ENCODE assay signal across 9 mouse cellular contexts in the genomic region with DNA sequence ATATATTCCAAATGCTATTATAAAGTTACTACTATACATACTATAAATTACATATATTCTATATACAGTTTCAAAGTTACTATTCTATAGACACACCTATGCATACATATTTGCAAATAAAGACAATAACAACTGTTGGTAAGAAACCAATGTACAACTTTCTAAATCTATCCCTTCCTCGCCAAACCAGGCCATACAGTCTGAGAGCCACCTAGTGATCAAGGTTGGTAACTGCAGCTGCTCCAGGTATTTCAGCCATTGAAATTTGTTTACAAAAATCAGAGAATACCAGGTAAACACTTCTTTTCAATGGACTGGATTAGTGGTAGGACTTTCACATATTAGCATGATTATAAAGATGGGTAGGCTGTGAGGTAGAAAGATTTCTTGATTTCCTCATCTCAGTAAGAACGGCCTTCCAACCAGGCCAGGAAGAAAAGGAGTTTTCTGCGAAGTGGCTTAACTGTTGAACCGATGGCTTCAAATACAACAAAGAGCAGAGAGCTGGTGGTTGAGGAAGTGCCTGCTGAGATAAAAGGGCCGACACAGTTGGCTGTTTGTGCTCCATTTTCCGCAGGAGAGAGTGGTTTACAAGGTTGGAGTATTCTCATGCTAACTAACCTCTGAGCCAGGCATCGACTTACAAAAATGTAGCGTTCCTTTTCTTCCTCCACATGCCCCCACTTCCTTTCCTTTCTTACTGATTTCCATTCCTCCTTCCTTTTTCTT. TPM values are rescaled to one million over a fixed set of nuclear protein-coding genes. Genes with fewer than 3 reads are reported as not detected.
DNase-seq lines count a peak whose midpoint lies in the region; ATAC-seq and TF ChIP-seq lines count a peak whose summit lies in the region.
"Had no signal": no experiment of that assay in that cellular context is flagged by ENCODE, and none has a peak within 500 bp of the region (broad histone marks: within the 10 kb centered on the region; RNA-seq: fewer than 3 reads in every experiment).

No protein-coding gene starts in this region.

- no peak overlapping the region for H3K9ac ChIP-seq in forebrain, embryonic 14.5 days (ENCODE audit: low read length)
- no peak overlapping the region for H3K9ac ChIP-seq in neural tube, embryonic 14.5 days (replicated peaks; ENCODE audit: low read depth, low read length)

- WGBS in spleen, adult 2 months: 45% methylated on average over 8 of the region's 8 CpGs
- WGBS in forebrain, embryonic 14.5 days: 1% methylated on average over 8 of the region's 8 CpGs
- 2% methylated on average over 8 of the region's 8 CpGs for WGBS in neural tube, embryonic 14.5 days

- ATAC-seq in forebrain, embryonic 14.5 days: 0 out of 2 replicates have a peak, but pooled peaks have one; percentile 37
- ATAC-seq in neural tube, embryonic 14.5 days (ENCODE audit: low read depth): peak; percentile 56; the same call in 1 of the 2 replicates

- TF ChIP-seq CTCF in spleen, adult 2 months (IDR thresholded peaks at IDR 0.05; ENCODE audit: extremely low read depth, insufficient read depth, insufficient read length, insufficient replicate concordance): peak; percentile 42; the same call in 1 of the 2 replicates

- no peak for TF ChIP-seq POLR2A in spleen, adult 2 months (IDR thresholded peaks at IDR 0.05; ENCODE audit: low read depth, low read length)

- no peaks in the 10 kb centered on the region for H3K27me3 ChIP-seq in spleen, adult 2 months (ENCODE audit: control insufficient read depth, insufficient read depth, low read length)
- no peaks in the 10 kb centered on the region for H3K27me3 ChIP-seq in forebrain, embryonic 14.5 days (replicated peaks; ENCODE audit: control insufficient read depth, insufficient read depth, low read length)
- no peaks in the 10 kb centered on the region for H3K27me3 ChIP-seq in neural tube, embryonic 14.5 days (ENCODE audit: control insufficient read depth, insufficient read depth, low read length)

- DNase-seq in adrenal gland, postnatal 10 days: peak; percentile 62
- no peak for DNase-seq in adrenal gland, postnatal 4 days (ENCODE audit: low spot score in 2 of 2)
- peak in 1 of 2 experiments; percentile 21 for DNase-seq in spleen, adult 2 months (ENCODE audit: low read depth in 1 of 2, low spot score in 2 of 2)
- no peak for DNase-seq in spleen, adult 12 weeks (ENCODE audit: low spot score)
- peak; percentile 63 for DNase-seq in forebrain, embryonic 14.5 days (ENCODE audit: low spot score)
- peak; percentile 53 for DNase-seq in kidney, postnatal 14 days
- no peak for DNase-seq in layer of hippocampus, adult 9-11 months

- no peak overlapping the region for H3K27ac ChIP-seq in spleen, adult 2 months (ENCODE audit: insufficient read depth, low read length)
- H3K27ac ChIP-seq in forebrain, embryonic 14.5 days (ENCODE audit: low read depth, low read length): no peak overlapping the region
- H3K27ac ChIP-seq in neural tube, embryonic 14.5 days (ENCODE audit: low read depth, low read length): no peak overlapping the region

- H3K4me3 ChIP-seq in spleen, adult 2 months (ENCODE audit: extremely low read depth, insufficient read depth, insufficient read length): no peak overlapping the region
- no peak overlapping the region for H3K4me3 ChIP-seq in forebrain, embryonic 14.5 days (ENCODE audit: low read depth, low read length)
- H3K4me3 ChIP-seq in neural tube, embryonic 14.5 days (ENCODE audit: low read depth, low read length): no peak overlapping the region

- H3K36me3 ChIP-seq in spleen, adult 2 months (ENCODE audit: control insufficient read depth, insufficient read depth, low read length): no peaks in the 10 kb centered on the region
- no peaks in the 10 kb centered on the region for H3K36me3 ChIP-seq in forebrain, embryonic 14.5 days (ENCODE audit: control insufficient read depth, insufficient read depth, low read length)
- H3K36me3 ChIP-seq in neural tube, embryonic 14.5 days (ENCODE audit: control insufficient read depth, insufficient read depth, low read length): no peaks in the 10 kb centered on the region

- H3K4me1 ChIP-seq in spleen, adult 2 months (ENCODE audit: control insufficient read depth, insufficient read depth, insufficient read length): no peaks in the 10 kb centered on the region
- no peaks in the 10 kb centered on the region for H3K4me1 ChIP-seq in forebrain, embryonic 14.5 days (ENCODE audit: control insufficient read depth, insufficient read depth, low read length)
- no peaks in the 10 kb centered on the region for H3K4me1 ChIP-seq in neural tube, embryonic 14.5 days (ENCODE audit: control insufficient read depth, insufficient read depth, low read length)

- no peaks in the 10 kb centered on the region for H3K9me3 ChIP-seq in forebrain, embryonic 14.5 days (replicated peaks; ENCODE audit: control insufficient read depth, low read length)
- H3K9me3 ChIP-seq in neural tube, embryonic 14.5 days (ENCODE audit: control insufficient read depth, low read length): no peaks in the 10 kb centered on the region

- no peak overlapping the region for H3K4me2 ChIP-seq in forebrain, embryonic 14.5 days (ENCODE audit: low read length)
- peak overlapping the region; percentile 19; the same call in 1 of the 2 replicates for H3K4me2 ChIP-seq in neural tube, embryonic 14.5 days (ENCODE audit: low read depth, low read length)

RNA-seq across cellular contexts. Expression of gene Epha1, which starts 7.5 kb away (rescaled TPM):
- total RNA-seq in adrenal gland, postnatal 10 days (2021): 1 to 10 TPM; 2.8 to 8.6 TPM
- 1 to 10 TPM; 3.2 to 4.9 TPM for total RNA-seq in adrenal gland, postnatal 4 days (2021)
- 0.18 and 0.19 TPM in 2 replicates for polyA plus RNA-seq in spleen, adult 2 months (2012; rRNA removed)
- 0.05 and 0.07 TPM in 2 replicates for polyA plus RNA-seq in forebrain, embryonic 14.5 days (2014; fragmentation: Nextera tagmentation; extraction: Ambion mirVana)
- polyA plus RNA-seq in neural tube, embryonic 14.5 days (2014; fragmentation: Nextera tagmentation; extraction: Ambion mirVana): 0.15 and 0.33 TPM in 2 replicates

RNA-seq across cellular contexts. Expression of gene Tas2r143, which starts 19.5 kb away (rescaled TPM):
- total RNA-seq in adrenal gland, postnatal 10 days (2021): 1 to 10 TPM; 1.0 to 1.9 TPM
- total RNA-seq in adrenal gland, postnatal 4 days (2021): 1 to 10 TPM; 2.7 TPM
- 0.13 and 0.69 TPM in 2 replicates for polyA plus RNA-seq in spleen, adult 2 months (2012; rRNA removed)
- not detected in 2 replicates for polyA plus RNA-seq in forebrain, embryonic 14.5 days (2014; fragmentation: Nextera tagmentation; extraction: Ambion mirVana)
- not detected in 2 replicates for polyA plus RNA-seq in neural tube, embryonic 14.5 days (2014; fragmentation: Nextera tagmentation; extraction: Ambion mirVana)
- polyA plus RNA-seq: small intestine, adult 2 months had no signal

RNA-seq across cellular contexts. Expression of gene Tas2r135, which starts 24.7 kb away (rescaled TPM):
- total RNA-seq in adrenal gland, postnatal 10 days (2021): 1 to 10 TPM in 1 of 2 experiments, under 1 TPM in 1; 0.99 to 2.0 TPM
- 1 to 10 TPM; 1.2 to 1.8 TPM for total RNA-seq in adrenal gland, postnatal 4 days (2021)
- polyA plus RNA-seq in spleen, adult 2 months (2012; rRNA removed): 0.07 and 0.13 TPM in 2 replicates
- polyA plus RNA-seq in forebrain, embryonic 14.5 days (2014; fragmentation: Nextera tagmentation; extraction: Ambion mirVana): not detected in 2 replicates
- polyA plus RNA-seq in neural tube, embryonic 14.5 days (2014; fragmentation: Nextera tagmentation; extraction: Ambion mirVana): not detected in 2 replicates
- polyA plus RNA-seq: small intestine, adult 2 months had no signal

RNA-seq across cellular contexts. Expression of gene Zyx, which starts 31.1 kb away (rescaled TPM):
- total RNA-seq in adrenal gland, postnatal 10 days (2021): 100 to 1,000 TPM in 1 of 2 experiments, 10 to 100 TPM in 1; 73.1 to 112 TPM
- total RNA-seq in adrenal gland, postnatal 4 days (2021): 100 to 1,000 TPM; 106 to 111 TPM
- polyA plus RNA-seq in spleen, adult 2 months (2012; rRNA removed): 184 and 228 TPM in 2 replicates
- 34.8 and 41.0 TPM in 2 replicates for polyA plus RNA-seq in forebrain, embryonic 14.5 days (2014; fragmentation: Nextera tagmentation; extraction: Ambion mirVana)
- polyA plus RNA-seq in neural tube, embryonic 14.5 days (2014; fragmentation: Nextera tagmentation; extraction: Ambion mirVana): 52.7 and 62.4 TPM in 2 replicates

RNA-seq across cellular contexts. Expression of gene Tas2r126, which starts 53.8 kb away (rescaled TPM):
- 1 to 10 TPM in 1 of 2 experiments, under 1 TPM in 1; 0.48 to 1.3 TPM for total RNA-seq in adrenal gland, postnatal 10 days (2021)
- 1 to 10 TPM in 1 of 2 experiments, under 1 TPM in 1; 0.98 to 1.1 TPM for total RNA-seq in adrenal gland, postnatal 4 days (2021)
- 0.09 TPM in 1 of 2 replicates, not detected in the other for polyA plus RNA-seq in spleen, adult 2 months (2012; rRNA removed)
- polyA plus RNA-seq in forebrain, embryonic 14.5 days (2014; fragmentation: Nextera tagmentation; extraction: Ambion mirVana): not detected in 2 replicates
- polyA plus RNA-seq in neural tube, embryonic 14.5 days (2014; fragmentation: Nextera tagmentation; extraction: Ambion mirVana): not detected in 2 replicates
- polyA plus RNA-seq: small intestine, adult 2 months had no signal

Comparison
In these comparisons a context has a peak if more than half of its experiments do, and no peak if none do; other contexts are left out.
1. DNase-seq: peak in adrenal gland, postnatal 10 days (single experiment), forebrain, embryonic 14.5 days (single experiment) and kidney, postnatal 14 days (single experiment); none in adrenal gland, postnatal 4 days (0 of 2), spleen, adult 12 weeks (single experiment) and layer of hippocampus, adult 9-11 months (single experiment).